Mouse (Mus musculus): ENCODE data around the gene Nsl1. TPM values are rescaled to one million over a fixed set of nuclear protein-coding genes. Genes with fewer than 3 reads are reported as not detected.

Gene Nsl1
- polyA plus RNA-seq, 1 experiment = 4.4 TPM

DNA sequence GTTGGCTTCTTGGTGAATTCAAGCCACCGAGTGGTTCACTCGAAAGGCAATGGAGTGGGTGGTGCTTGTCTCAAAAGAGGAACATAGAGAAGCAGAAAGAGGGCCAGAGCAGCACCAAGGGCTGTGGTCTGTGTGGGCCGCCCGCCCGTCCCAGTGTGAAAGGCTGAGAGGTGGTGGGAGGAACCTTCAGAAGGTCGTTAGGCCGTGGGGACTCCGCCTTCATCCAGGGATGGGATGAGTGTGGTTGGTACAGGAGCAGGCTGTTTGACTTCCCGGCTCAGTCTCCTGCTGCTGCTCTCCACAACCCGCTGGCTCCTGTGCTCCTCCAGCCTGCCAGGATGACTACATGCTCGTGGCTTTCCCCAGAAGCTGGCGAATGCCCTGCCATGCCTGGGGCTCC is 22.8 kb downstream of the Nsl1 start:
- TF ChIP-seq MYOD1 (IDR thresholded peaks at IDR 0.05; ENCODE audit: control insufficient read depth in 1 of 3, insufficient read length in 2 of 3, low read depth in 2 of 3) (no peak), MAX (IDR thresholded peaks at IDR 0.05; ENCODE audit: low read depth) (no peak), SRF (IDR thresholded peaks at IDR 0.05; ENCODE audit: control insufficient read depth, insufficient read length, low read depth) (no peak), CEBPB (IDR thresholded peaks at IDR 0.05; ENCODE audit: insufficient read depth, poor library complexity, severe bottlenecking) (no peak), REST (IDR thresholded peaks at IDR 0.05; ENCODE audit: insufficient read depth, insufficient read length) (no peak), USF1 (IDR thresholded peaks at IDR 0.05; ENCODE audit: low read depth) (no peak), POLR2AphosphoS2 (IDR thresholded peaks at IDR 0.05; ENCODE audit: insufficient read length, low read depth) (no peak), POLR2A (IDR thresholded peaks at IDR 0.05; ENCODE audit: insufficient read length, low read depth) (no peak), TCF3 (IDR thresholded peaks at IDR 0.05; ENCODE audit: insufficient read length, low read depth) (no peak), TCF12 (IDR thresholded peaks at IDR 0.05; ENCODE audit: insufficient read depth, poor library complexity, severe bottlenecking) (no peak), E2F4 (IDR thresholded peaks at IDR 0.05; ENCODE audit: insufficient read depth) (no peak)
- Histone ChIP-seq H3K4me3 (no peak overlapping the region), H3K36me3 (ENCODE audit: control insufficient read depth, insufficient read depth) (no peaks in the 10 kb centered on the region), H3ac (ENCODE audit: control insufficient read depth, insufficient read length) (no peak overlapping the region), H3K4me2 (ENCODE audit: low read depth) (no peak overlapping the region), H3K79me2 (ENCODE audit: control insufficient read depth, insufficient read depth) (no peaks in the 10 kb centered on the region), H3K27me3 (ENCODE audit: control insufficient read depth, insufficient read depth, insufficient read length) (no peaks in the 10 kb centered on the region)

DNA sequence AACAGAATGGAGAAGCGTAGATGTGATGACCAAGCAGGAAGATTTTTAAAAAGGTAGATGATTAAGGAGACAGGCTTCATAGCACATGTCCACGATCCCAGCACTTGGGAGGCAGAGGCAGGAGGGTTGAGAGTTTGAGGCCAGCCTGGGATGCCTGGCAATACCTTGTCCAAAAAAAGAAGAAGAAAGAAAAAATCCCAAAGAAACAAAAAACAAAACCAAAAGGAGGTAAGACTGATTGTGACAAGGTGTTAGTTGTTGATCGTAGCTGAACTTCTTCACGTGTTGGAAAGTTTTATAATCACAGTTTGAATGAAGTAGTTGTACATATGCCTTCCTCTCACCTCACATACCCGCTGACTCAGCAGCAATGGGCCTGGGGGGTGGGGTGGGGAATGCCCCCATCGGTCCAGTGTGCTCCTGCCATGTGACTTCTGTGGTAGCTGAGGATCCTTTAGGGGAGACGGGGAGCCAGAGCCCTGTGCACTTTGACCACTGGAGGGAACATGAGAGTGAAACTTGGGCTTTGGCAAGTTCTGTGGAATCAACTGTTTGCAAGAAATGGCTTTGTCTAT is 23.6 kb downstream of the Nsl1 start:
- TF ChIP-seq TCF3 (IDR thresholded peaks at IDR 0.05; ENCODE audit: insufficient read length, low read depth) (no peak), POLR2A (IDR thresholded peaks at IDR 0.05; ENCODE audit: insufficient read length, low read depth) (no peak), REST (IDR thresholded peaks at IDR 0.05; ENCODE audit: insufficient read depth, insufficient read length) (no peak), SRF (IDR thresholded peaks at IDR 0.05; ENCODE audit: control insufficient read depth, insufficient read length, low read depth) (no peak), E2F4 (IDR thresholded peaks at IDR 0.05; ENCODE audit: insufficient read depth) (no peak), MYOG (IDR thresholded peaks at IDR 0.05; ENCODE audit: control insufficient read depth in 1 of 3, insufficient read depth in 1 of 3, insufficient read length in 2 of 3, low read depth in 2 of 3) (no peak), MYOD1 (IDR thresholded peaks at IDR 0.05; ENCODE audit: control insufficient read depth in 1 of 3, insufficient read length in 2 of 3, low read depth in 2 of 3) (no peak), POLR2AphosphoS2 (IDR thresholded peaks at IDR 0.05; ENCODE audit: insufficient read length, low read depth) (no peak)
- no peak overlapping the region for H3ac ChIP-seq (ENCODE audit: control insufficient read depth, insufficient read length)
- no peak overlapping the region for H3K4me3 ChIP-seq
- H3K36me3 ChIP-seq (ENCODE audit: control insufficient read depth, insufficient read depth) = no peaks in the 10 kb centered on the region
- no peaks in the 10 kb centered on the region for H3K79me2 ChIP-seq (ENCODE audit: control insufficient read depth, insufficient read depth)
- H3K27me3 ChIP-seq (ENCODE audit: control insufficient read depth, insufficient read depth, insufficient read length) = no peaks in the 10 kb centered on the region
- no peak overlapping the region for H3K4me2 ChIP-seq (ENCODE audit: low read depth)

DNA sequence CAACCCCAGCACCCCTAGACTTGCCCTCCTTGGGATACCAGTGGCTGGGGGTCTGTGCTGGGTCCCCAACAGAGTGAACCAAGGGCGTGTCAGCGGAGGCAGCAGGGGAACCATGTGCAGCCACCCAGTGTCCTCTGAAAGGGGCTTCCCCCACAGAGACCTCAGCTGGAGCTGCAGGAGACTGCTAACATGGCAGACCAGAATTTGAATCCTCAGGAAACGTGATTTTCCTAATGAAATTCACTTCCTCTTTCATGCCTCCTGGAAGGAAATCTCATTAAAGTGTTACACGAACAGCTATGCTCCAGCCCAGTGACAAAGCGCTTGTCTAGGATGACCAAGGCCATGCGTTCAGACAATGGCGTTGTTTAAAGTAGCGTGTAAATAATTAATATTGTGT is 24.1 kb downstream of the Nsl1 start:
- H3K27me3 ChIP-seq (ENCODE audit: control insufficient read depth, insufficient read depth, insufficient read length) = no peaks in the 10 kb centered on the region
- H3K79me2 ChIP-seq (ENCODE audit: control insufficient read depth, insufficient read depth) = no peaks in the 10 kb centered on the region
- H3K4me3 ChIP-seq = no peak overlapping the region
- TF ChIP-seq USF1 (IDR thresholded peaks at IDR 0.05; ENCODE audit: low read depth) (no peak), SRF (IDR thresholded peaks at IDR 0.05; ENCODE audit: control insufficient read depth, insufficient read length, low read depth) (no peak), MYOD1 (IDR thresholded peaks at IDR 0.05; ENCODE audit: control insufficient read depth in 1 of 3, insufficient read length in 2 of 3, low read depth in 2 of 3) (no peak), E2F4 (IDR thresholded peaks at IDR 0.05; ENCODE audit: insufficient read depth) (no peak), TCF12 (IDR thresholded peaks at IDR 0.05; ENCODE audit: insufficient read depth, poor library complexity, severe bottlenecking) (no peak), POLR2A (IDR thresholded peaks at IDR 0.05; ENCODE audit: insufficient read length, low read depth) (no peak), REST (IDR thresholded peaks at IDR 0.05; ENCODE audit: insufficient read depth, insufficient read length) (no peak), MAX (IDR thresholded peaks at IDR 0.05; ENCODE audit: low read depth) (no peak), MYOG (IDR thresholded peaks at IDR 0.05; ENCODE audit: control insufficient read depth in 1 of 3, insufficient read depth in 1 of 3, insufficient read length in 2 of 3, low read depth in 2 of 3) (no peak), POLR2AphosphoS2 (IDR thresholded peaks at IDR 0.05; ENCODE audit: insufficient read length, low read depth) (no peak), TCF3 (IDR thresholded peaks at IDR 0.05; ENCODE audit: insufficient read length, low read depth) (no peak), CEBPB (IDR thresholded peaks at IDR 0.05; ENCODE audit: insufficient read depth, poor library complexity, severe bottlenecking) (no peak)
- H3K36me3 ChIP-seq (ENCODE audit: control insufficient read depth, insufficient read depth) = no peaks in the 10 kb centered on the region
- no peak overlapping the region for H3ac ChIP-seq (ENCODE audit: control insufficient read depth, insufficient read length)
- no peak overlapping the region for H3K4me2 ChIP-seq (ENCODE audit: low read depth)

DNA sequence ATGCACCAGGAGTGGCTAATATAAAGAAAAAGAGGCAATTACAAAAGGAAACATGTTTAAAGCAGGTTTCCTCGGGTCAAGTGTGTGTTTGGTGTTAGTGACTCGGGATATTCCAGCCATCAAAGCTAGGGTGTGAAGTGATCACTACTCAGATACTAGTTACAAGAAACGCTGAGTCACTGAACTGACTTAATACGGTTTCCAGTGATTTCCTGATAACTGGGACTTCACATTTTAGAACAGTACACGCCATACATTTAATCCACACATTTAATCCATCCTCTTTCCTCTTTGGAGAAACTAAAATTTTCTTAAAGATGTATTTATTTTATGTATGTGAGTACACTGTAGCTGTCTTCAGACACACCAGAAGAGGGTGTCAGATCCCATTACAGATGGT is 25.1 kb downstream of the Nsl1 start:
- TF ChIP-seq SRF (IDR thresholded peaks at IDR 0.05; ENCODE audit: control insufficient read depth, insufficient read length, low read depth) = no peak
- TF ChIP-seq TCF3 (IDR thresholded peaks at IDR 0.05; ENCODE audit: insufficient read length, low read depth) = no peak
- TF ChIP-seq TCF12 (IDR thresholded peaks at IDR 0.05; ENCODE audit: insufficient read depth, poor library complexity, severe bottlenecking) = no peak
- TF ChIP-seq POLR2AphosphoS2 (IDR thresholded peaks at IDR 0.05; ENCODE audit: insufficient read length, low read depth) = no peak
- TF ChIP-seq MYOG (IDR thresholded peaks at IDR 0.05; ENCODE audit: control insufficient read depth in 1 of 3, insufficient read depth in 1 of 3, insufficient read length in 2 of 3, low read depth in 2 of 3) = no peak
- TF ChIP-seq REST (IDR thresholded peaks at IDR 0.05; ENCODE audit: insufficient read depth, insufficient read length) = no peak
- TF ChIP-seq MYOD1 (IDR thresholded peaks at IDR 0.05; ENCODE audit: control insufficient read depth in 1 of 3, insufficient read length in 2 of 3, low read depth in 2 of 3) = no peak
- no peaks in the 10 kb centered on the region for H3K36me3 ChIP-seq (ENCODE audit: control insufficient read depth, insufficient read depth)
- H3K4me3 ChIP-seq = no peak overlapping the region
- no peaks in the 10 kb centered on the region for H3K27me3 ChIP-seq (ENCODE audit: control insufficient read depth, insufficient read depth, insufficient read length)
- no peak overlapping the region for H3ac ChIP-seq (ENCODE audit: control insufficient read depth, insufficient read length)
- H3K4me2 ChIP-seq (ENCODE audit: low read depth) = no peak overlapping the region
- no peaks in the 10 kb centered on the region for H3K79me2 ChIP-seq (ENCODE audit: control insufficient read depth, insufficient read depth)

DNA sequence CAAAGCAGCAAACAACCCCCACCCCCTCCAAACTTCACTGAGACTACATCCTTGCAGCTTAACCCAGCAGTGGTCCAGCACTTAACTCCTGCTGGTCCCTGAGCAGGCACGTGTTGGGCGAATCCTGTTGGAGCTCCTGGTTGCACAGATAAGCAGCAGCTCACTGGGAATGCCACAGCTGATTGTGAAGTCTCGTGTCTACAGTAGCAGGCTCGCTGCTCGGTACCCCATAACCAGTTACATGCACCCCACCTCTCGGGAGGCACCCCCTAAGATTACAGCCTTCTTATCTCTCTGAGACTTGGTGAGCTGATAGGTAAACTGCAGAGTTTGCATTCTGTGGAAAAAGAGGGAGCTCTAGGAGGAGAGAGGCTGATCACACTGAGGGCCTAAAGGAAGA is 26.5 kb downstream of the Nsl1 start:
- Histone ChIP-seq H3ac (ENCODE audit: control insufficient read depth, insufficient read length) (no peak overlapping the region), H3K36me3 (ENCODE audit: control insufficient read depth, insufficient read depth) (no peaks in the 10 kb centered on the region), H3K4me3 (no peak overlapping the region), H3K79me2 (ENCODE audit: control insufficient read depth, insufficient read depth) (no peaks in the 10 kb centered on the region), H3K4me2 (ENCODE audit: low read depth) (no peak overlapping the region), H3K27me3 (ENCODE audit: control insufficient read depth, insufficient read depth, insufficient read length) (no peaks in the 10 kb centered on the region)
- TF ChIP-seq SRF (IDR thresholded peaks at IDR 0.05; ENCODE audit: control insufficient read depth, insufficient read length, low read depth) (no peak), POLR2A (IDR thresholded peaks at IDR 0.05; ENCODE audit: insufficient read length, low read depth) (no peak), REST (IDR thresholded peaks at IDR 0.05; ENCODE audit: insufficient read depth, insufficient read length) (no peak), USF1 (IDR thresholded peaks at IDR 0.05; ENCODE audit: low read depth) (no peak), POLR2AphosphoS2 (IDR thresholded peaks at IDR 0.05; ENCODE audit: insufficient read length, low read depth) (no peak), MYOG (IDR thresholded peaks at IDR 0.05; ENCODE audit: control insufficient read depth in 1 of 3, insufficient read depth in 1 of 3, insufficient read length in 2 of 3, low read depth in 2 of 3) (no peak), CEBPB (IDR thresholded peaks at IDR 0.05; ENCODE audit: insufficient read depth, poor library complexity, severe bottlenecking) (no peak), TCF3 (IDR thresholded peaks at IDR 0.05; ENCODE audit: insufficient read length, low read depth) (no peak), TCF12 (IDR thresholded peaks at IDR 0.05; ENCODE audit: insufficient read depth, poor library complexity, severe bottlenecking) (no peak), E2F4 (IDR thresholded peaks at IDR 0.05; ENCODE audit: insufficient read depth) (no peak), MAX (IDR thresholded peaks at IDR 0.05; ENCODE audit: low read depth) (no peak), MYOD1 (IDR thresholded peaks at IDR 0.05; ENCODE audit: control insufficient read depth in 1 of 3, insufficient read length in 2 of 3, low read depth in 2 of 3) (no peak)

Measured in myocyte (in vitro differentiated cells).